Mouse (Mus musculus) left cerebral cortex, postnatal 25 days (tissue): ENCODE data around the gene Elovl1. TPM values are rescaled to one million over a fixed set of nuclear protein-coding genes. Genes with fewer than 3 reads are reported as not detected.
A peak's percentile ranks its signal among the peaks of the same experiment; 100 is the strongest.

Experiments used
- DNase-seq, 2 experiments: peaks; one replicate each; pipeline ENCODE4 v3.0.0; 2022; ENCODE audit warnings: low spot score in 2 of 2, mixed read lengths in 1 of 2
- intact Hi-C: fragments of 180-260 bp; cut with DNase I; formaldehyde crosslinking; loops from one replicate; pipeline ENCODE4 v1.15.1; 2025
- total RNA-seq, 2 experiments: library from RNA; stranded (reverse); gene quantifications; 2 replicates each; pipeline ENCODE4 v1.2.3; 2021

Gene Elovl1
- 10 to 100 TPM; 23.3 to 28.6 TPM for total RNA-seq

DNA sequence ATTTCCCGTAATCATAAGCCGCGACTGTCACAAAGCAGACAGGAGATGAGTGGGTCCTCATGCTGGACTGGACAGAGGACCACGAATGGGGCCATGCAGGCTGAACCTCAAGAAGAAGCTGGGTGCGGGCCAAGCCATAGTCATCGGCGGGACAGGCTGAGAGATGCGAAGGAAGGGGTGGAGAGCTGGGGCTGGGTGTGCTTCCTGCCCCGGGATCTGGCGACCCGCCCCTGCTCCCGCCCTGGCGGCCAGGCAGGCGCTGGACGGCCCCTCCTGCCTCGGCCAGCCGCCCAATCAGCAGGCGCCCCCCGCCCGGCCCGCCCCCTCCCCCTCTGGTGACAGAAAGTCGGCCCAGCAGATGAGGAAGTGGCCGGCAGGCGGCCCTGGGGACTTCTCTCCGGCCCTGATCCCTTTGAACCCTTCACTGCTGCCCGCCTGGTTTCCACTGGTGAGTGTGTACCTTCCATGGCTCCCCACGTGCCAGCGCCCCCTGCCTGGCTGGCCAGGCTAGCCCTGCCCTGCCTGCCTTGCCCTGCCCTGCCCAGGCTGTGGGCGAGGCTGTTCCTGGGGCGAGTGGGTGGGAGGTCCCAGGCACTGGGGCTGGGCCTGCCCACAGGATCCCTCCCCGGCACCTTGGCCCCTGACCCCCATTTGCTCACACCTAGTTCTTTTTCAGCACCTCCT lies at the start of gene Elovl1:
TSS of gene Elovl1 (plus strand) at position 326 of the 684 bp plus-strand sequence.
- intact Hi-C loops, result no loop called here
- DNase-seq, result peak; percentile 67 to 69

DNA sequence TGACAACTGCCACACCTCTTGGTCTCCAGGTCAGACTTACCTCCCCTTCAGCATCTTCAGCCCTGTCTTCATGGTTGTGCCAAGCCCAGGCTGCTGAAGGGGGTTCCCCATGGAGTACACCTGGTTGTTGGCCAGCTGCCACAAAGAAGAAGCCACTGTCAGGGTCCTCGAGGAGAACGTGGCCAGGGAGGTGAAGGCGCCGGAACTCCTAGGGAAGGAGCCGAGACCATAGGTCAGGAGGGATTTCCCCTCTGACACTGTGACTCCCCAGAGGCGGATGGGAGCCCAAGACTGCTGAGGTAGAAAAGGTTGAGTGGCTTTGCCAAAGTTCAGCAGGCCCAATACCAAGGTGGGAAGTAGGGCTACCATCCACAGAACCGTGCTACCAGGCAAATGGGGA lies 44.6 kb upstream of the Elovl1 start:
- no peak for DNase-seq
- intact Hi-C loops, result no loop called here

DNA sequence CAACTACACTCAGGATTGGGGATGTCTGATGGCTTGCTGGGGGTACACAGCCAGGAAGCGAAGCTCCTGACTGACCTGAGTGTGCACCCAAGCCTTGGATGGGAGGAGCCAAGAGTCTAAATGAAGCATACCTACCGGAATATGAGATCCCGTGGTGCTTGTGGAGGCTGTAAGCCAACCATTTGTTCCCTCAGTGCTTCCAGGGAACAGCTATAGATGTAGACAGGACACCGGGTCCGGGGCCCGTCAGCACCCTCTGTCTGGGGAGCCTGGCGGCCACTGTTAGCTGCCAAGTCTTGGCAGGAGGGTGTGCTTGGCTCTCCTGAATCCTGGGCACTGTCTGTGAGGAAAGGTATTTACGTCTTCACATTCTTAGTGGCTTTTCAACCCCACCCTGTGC lies 40.6 kb upstream of the Elovl1 start:
- intact Hi-C loops, result no loop called here
- no peak for DNase-seq

DNA sequence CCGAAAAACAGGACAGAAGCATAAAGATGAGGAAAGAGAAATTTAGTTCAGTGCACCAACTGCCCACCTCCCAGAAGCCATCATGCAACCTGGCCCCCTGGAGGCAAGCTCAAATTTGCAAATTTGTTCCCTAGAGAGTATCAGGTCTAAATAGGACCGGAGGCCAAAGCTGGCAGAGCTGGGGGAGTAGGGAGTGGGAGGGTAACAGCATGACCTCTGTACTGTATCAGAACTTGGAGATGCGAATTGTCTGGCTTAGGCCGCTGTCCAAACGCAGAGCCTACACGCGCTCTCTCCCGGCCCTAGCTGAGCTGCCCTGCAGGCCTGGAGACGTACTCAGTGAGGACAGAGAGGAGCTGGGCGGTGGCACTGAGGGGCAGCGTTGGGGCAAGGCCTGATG lies 37.7 kb upstream of the Elovl1 start:
- DNase-seq, result no peak
- intact Hi-C loops, result no loop called here

DNA sequence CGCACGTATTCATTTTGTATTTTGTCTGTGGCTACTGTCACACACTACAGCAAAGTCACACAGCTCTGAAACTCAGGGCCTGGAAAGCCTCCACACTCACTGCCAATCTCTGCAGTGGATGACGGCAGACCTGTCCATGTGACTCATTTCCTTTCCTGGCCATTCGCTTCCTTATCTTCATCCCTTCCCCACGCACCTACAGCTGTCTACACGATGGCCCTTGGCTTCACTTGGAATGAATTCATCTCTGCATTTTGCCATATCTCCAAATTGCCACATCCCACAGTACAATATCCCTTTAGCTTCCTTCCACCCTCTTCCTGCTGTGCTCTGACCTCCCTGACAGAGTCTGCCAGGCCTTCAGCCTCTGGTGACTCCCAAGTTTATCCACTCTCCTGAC lies 33.4 kb upstream of the Elovl1 start:
- intact Hi-C loops, result no loop called here
- peak in 1 of 2 experiments; percentile 10 for DNase-seq

DNA sequence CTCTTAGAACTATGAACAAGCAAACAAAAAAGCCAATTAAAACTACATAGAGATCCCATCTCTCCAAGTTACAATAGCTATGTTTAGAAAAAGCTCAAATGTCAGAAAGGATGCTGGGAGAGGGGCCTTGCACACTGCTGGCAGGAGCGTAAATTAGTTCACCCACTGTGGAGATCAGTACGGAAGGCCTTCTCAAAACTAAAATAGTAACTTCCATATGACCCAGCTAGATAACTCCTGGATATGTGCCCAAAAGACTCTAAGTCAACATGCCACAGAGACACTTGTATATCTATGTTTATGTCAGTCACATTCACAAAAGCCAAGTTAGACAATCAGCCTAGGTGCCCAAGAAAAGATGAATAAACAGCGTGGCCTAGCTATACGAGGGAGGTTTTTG lies 32.6 kb upstream of the Elovl1 start:
- intact Hi-C loops, result no loop called here
- no peak for DNase-seq

DNA sequence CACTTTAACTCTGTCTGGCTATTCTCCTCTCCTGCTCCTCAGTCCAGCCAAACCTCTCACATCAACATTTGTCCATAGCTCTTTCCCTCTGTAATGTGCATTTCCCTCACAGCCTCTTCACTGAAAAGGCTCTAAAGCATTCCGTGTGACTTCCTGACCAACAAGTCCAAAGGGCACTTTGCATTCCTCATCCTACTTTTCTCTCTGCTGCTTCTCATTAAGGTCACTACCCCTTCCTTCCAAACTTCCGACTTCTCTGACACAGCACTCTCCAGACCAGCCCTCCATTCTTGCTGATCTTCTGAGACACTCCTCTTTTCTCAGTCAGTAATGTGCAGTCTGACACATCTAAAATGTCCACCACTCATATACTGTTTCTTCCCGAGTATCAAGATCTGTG lies 31.5 kb upstream of the Elovl1 start:
- intact Hi-C loops, result no loop called here
- no peak for DNase-seq

DNA sequence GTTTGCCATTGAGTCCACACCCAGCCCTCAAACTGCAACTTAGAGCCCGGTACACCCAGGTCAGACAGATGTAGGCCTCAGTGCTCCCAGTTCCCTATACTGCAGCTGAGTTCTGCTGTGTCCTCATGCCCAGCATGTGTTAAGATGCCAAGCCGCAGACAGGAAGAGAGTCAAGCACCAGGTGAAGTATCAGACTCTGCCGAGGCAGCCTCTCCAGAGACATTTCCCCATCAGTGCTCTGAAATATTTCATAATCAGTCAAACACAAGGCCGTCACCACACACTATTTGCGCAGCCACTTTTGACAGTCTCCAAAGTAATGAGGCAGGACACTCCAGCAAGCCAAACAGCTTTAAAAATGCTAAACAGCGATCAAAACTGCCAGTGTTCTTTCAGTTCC lies 29.5 kb upstream of the Elovl1 start:
- intact Hi-C loops, result no loop called here
- DNase-seq, result no peak

DNA sequence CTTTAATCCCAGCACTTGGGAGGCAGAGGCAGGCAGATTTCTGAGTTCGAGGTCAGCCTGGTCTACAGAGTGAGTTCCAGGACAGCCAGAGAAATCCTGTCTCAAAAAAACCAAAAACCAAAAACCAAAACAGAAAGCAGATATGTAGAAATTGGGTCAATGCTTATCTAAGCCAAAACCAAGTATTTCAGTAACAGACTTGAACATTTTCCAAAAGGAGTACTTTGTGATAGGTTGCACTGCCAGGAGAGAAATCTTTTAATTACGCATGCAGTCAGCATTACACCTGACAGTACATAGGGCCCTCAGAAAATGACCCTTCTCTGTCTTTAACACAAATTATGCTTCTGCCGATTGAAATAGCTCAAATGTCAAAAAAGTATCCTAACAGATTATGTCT lies 26.5 kb upstream of the Elovl1 start:
- intact Hi-C loops, result no loop called here
- DNase-seq, result no peak

DNA sequence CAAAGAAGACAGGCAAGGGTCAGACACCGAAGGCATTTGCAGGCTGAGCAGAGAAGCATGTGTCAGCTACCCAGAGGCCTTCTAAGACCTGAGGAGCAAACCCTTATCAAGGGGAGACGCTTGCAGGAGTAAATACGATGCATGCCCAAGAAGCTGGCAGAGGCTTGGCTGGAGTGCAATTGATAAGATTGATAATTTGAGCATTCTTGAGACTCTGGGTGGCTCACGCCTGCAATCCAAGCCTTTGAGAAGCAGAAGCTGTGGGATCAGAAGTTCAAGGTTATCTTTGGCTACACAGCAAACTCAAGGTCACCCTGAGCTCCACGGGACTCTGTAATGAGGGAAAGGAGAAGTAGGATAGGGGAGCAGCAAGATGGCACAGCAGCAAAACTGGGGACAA lies 26.0 kb upstream of the Elovl1 start:
- no peak for DNase-seq
- intact Hi-C loops, result no loop called here

DNA sequence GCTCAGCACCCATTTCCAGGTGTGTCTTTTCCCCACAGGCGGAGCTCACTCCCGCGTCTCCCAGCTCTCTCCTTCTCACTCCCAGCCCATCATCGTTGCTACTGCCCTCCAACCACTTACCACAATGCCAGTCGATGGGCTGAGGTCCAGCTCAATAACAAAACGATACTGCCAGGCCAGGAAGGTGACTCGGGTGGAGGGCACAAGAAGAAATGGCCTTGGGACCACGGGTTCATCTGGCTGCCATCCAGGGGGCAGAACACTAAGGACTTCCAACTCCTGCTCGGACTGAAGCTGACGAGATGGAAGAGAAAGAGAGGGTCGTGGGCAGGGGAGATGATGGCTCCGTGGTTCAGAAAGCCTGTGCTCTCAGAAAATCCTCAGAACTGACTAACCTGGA lies 25.2 kb upstream of the Elovl1 start:
- no peak for DNase-seq
- intact Hi-C loops, result no loop called here

DNA sequence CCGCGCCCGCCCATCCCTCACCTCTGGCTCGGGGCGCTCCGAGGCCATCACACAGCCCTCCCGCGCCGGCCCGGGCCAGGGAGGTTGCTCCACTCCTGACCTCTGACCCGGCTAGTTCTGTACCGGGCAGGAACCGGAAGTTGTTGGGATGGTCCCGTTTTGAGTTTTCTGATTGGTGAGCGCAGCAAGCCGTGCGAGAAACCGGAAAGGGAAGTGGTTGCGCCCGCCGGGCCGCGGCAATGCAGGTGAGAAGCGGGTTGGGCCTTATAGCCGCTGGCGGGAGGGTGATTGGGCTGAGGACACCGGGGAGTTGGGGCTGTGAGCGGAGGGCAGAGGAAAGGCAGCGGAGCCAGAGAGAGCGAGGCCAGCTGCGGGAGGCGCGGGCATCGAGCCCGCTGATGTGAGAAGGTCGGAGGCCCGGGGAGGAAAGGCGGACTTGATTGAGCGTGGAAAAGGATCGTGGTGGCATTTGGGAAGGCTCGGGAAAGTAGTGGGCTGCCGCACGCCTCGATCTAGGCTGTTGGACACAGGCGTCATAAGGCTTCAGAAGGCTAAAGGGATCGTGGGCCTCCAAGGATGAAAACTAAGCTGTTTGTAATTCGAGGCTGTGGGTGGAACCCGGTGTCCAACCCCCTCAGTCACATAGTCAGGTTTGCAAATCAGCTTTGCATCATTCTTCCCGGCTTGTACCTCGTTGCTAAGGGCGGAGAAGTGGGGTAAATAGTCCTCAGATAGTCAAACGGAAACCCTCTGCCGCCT lies 18.6 kb upstream of the Elovl1 start, which contains the start of the genes Szt2 and Med8:
TSS of gene Szt2 (minus strand) at position 132 of the 759 bp plus-strand sequence.
TSS of gene Med8 (plus strand) at position 196 of the 759 bp plus-strand sequence.
- peak; percentile 91 to 95 for DNase-seq
- intact Hi-C loops, result no loop called here

DNA sequence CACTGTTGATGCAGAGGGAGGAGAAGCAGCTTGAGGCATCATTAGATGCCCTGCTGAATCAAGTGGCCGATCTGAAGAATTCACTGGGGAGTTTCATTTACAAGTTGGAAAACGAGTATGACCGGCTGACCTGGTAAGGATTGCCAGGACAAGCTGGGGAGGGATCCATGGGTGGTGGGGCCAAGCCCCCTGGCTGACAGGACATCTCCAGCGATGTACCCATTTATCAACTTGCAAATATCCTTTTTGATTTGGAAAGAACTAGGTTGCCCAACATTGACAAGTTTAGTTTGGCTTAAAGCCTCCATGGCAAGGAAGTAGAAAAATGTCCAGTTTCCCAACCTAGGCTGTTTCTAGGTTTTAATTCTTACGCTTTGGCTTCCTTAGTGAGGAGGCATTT lies 17.0 kb upstream of the Elovl1 start:
- intact Hi-C loops, result no loop called here
- no peak for DNase-seq

DNA sequence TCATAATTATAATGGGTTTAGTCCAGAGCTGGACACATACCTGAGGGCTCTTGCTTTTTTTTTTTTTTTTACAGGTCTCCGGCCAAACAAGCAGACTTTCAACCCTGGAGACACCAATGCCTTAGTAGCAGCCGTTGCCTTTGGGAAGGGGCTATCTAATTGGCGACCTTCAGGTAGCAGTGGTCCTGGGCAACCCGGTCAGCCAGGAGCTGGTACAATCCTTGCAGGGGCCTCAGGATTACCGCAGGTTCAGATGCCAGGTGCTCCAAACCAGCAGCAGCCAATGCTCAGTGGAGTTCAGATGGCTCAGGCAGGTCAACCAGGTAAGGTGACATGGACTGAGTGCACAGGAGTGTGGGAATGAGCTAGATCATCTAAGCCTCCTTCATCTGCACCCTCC lies 14.3 kb upstream of the Elovl1 start:
- no peak for DNase-seq
- intact Hi-C loops, result no loop called here

DNA sequence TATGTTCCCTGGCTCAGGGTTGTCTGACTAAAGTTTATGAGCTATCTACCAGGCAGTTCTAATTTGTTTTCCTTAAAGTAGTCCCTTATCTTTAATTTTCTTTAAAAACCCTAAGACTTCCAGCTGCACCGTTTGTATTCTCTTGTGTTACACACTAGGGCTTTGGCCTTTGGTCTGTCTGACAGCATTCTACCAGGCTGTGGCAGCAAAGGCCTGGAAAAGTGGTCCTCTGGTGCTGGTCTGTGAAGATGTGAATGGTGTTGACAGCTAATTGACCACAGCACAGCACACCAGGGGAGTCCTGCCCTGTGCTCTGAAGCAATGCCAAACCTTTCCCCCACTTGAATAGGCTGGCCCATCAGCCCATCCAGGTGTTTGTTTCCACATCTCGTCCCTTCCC lies 12.1 kb upstream of the Elovl1 start:
- intact Hi-C loops, result loop anchor here (2.0 kb wide), 1 partner anchor 151 kb away; no protein-coding TSS in a partner anchor
- DNase-seq, result peak in 1 of 2 experiments; percentile 21

DNA sequence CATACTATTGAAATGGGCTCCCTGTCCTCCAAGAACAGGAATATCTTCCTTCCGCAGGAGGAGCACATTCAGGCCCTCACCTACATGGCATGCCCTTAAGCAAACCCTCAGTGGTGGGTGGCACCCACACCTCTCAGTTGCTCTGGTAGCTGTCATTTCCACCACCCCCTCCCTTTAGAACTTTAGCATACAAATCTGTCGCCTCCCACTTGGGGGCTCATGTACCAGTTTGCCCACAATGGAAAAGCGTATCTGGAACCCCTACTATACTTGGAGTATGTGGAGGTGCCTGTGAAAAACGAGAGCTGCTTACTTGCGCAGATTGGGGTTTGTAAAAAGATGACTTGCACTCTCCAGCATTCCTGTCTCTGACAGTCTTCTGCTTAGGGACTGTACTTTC lies 11.6 kb upstream of the Elovl1 start:
- intact Hi-C loops, result loop anchor here (2.0 kb wide), 1 partner anchor 150 kb away; no protein-coding TSS in a partner anchor
- peak; percentile 26 to 80 for DNase-seq

DNA sequence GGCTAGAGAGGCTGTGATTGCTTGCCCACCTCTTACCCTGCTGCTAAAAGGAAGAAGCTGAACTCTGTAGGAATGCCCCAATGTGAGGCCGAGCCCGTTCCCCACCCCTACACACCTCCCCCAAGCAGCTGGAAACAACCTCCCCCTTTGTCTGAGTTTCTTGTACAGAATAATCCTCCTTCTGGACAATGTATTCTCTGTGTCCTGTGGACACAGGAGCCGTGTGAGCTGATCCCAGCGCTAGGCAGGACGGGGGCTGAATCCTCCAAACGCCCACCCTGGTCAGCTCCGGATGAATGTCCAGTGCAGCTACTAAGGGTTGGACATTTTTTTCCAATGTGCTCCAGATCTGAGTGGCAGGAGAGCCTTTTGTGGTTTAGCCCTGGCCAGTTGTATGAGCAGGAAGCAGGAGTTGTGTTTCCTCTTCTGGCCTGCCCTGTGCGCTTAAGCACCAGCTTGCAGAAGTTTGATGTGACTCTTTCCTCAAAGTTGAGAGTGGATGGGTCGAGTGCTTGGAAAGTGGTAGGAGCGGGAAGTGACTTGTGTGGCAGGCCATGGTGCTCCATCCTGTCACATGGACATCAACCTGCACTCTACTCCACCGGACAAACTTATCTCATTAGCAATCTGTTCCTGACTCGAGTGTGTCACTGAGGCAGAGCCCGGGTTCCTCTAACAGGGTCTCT lies 10.6 kb upstream of the Elovl1 start:
- no peak for DNase-seq
- intact Hi-C loops, result loop anchor here (2.0 kb wide), 1 partner anchor 150 kb away; no protein-coding TSS in a partner anchor

DNA sequence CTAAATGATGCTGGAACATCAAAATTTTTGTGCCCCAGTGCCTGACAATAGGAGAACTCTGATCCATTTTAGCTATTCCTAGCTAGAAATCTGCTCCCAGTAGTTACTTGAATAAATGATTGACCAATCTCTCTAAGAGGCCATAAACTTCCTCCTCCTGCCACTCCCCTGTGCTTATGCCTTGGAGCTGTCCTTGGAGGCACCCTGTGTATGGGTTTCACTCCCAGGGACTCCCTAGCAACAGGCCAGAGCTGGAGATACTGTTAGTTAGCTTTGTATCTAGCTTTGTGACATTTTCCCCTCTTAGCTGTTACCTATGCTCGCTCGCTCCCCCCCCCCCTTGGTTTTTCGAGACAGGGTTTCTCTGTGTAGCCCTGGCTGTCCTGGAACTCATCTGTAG lies 6.5 kb upstream of the Elovl1 start:
- DNase-seq, result no peak
- intact Hi-C loops, result no loop called here

DNA sequence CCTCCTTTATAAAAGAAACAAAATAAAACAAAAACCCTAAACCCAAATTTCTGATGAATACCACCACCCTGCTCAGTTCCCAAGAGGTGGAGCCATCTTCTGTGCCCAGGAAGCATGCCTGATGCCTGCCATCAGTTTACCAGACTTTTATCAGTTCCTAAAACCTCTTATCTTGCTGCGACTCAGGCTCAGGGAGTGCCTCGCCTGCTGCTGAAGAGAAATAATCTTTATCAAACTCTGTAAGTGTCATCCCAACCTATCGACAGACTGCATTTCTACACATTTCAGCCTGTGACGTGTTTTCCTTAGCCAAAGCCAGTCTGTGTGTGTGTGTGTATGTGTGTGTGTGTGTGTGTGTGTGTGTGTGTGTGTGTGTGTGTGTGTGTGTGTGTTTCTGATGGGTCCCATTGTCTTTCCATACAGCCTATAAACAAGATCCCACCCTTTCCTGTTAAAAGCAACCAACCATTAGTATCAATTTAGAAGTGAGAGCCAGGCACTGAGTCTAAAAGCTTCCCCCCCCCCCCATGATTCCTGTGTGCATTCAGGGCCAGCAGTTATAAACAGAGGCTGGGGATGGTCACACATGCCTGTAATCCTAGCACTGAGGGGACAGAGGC lies 3.2 kb upstream of the Elovl1 start:
- intact Hi-C loops, result no loop called here
- DNase-seq, result no peak

DNA sequence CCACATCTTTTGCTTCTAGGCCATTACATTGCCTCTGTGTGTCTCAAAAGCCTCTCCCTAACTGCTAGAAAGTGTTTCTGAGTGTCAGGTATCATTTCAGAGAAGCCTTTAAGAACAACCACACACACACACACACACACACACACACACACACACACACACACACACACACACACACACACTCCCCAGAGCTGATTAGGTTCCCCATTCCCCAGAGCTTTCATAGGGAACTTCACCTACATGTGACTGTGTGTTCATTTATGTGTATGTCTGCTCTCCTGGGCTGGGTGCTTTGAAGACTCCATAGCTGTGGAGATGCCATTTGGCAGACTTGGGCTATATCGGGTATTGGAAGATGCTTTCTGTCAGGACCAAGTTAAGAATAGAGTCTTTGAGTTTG lies 2.5 kb upstream of the Elovl1 start:
- DNase-seq, result no peak
- intact Hi-C loops, result no loop called here
